Mouse (Mus musculus) megakaryocyte, embryonic 14.5 days (primary cell): ENCODE measurements around the gene Ccdc85c.

Experiments
- FLI1 ChIP-seq: IDR thresholded peaks from 2 replicates; pipeline ENCODE4 v1.6.1; 2012; ENCODE audit warnings: low read length, inconsistent platforms, mixed read lengths
- GATA1 ChIP-seq: IDR thresholded peaks from 3 replicates; pipeline ENCODE4 v1.6.1; 2012; ENCODE audit warnings: mixed read lengths, low read length, inconsistent platforms, borderline replicate concordance

GRCm38 (mm10) chr12:108204978-108205377, 70.2 kb downstream of the Ccdc85c start:
- no peak for TF ChIP-seq GATA1
- TF ChIP-seq FLI1: no peak
